Mouse (Mus musculus) small intestine, adult 2 months (tissue): Measurements from ENCODE around the gene Srgap3.

Experiments
- CTCF ChIP-seq: fragments of 200-500 bp; IDR thresholded peaks from 2 replicates; pipeline ENCODE4 v1.5.1; 2012; ENCODE audit warnings: low read depth, mild to moderate bottlenecking, control low read depth, inconsistent platforms, low read length, moderate library complexity, mixed read lengths; ENCODE audit not compliant: insufficient replicate concordance, insufficient read length; ENCODE audit errors: extremely low read depth
- POLR2A ChIP-seq: fragments of 200-500 bp; IDR thresholded peaks from 2 replicates; pipeline ENCODE4 v1.6.1; 2012; ENCODE audit warnings: low read depth, mild to moderate bottlenecking, control low read depth, inconsistent platforms, low read length, moderate library complexity

DNA sequence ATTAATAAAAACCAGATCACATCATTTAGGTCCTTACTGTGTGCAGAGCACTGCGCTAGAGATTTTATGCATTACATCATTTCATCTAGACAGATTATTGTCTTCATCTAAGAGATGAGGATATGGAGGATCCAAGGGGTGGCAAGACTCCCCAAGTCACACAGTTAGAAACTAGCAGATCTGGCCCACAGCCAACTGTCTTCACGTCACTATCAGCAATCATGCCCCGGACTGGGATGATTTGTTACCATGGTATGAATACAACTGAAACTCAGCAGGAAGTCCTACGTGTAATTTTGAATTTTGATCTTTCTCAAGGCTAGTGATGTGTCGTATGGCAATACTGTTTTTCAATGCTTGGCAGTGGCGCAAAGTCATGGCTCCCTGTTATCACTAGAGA lies 18.2 kb downstream of the Srgap3 start:
- TF ChIP-seq CTCF: no peak
- TF ChIP-seq POLR2A: no peak
